Mouse (Mus musculus) right cerebral cortex, postnatal 4 days (tissue): Measurements from ENCODE around the gene Gm10277.

Experiments
- DNase-seq: peaks from one replicate; pipeline ENCODE4 v3.0.0-alpha.2; 2022

Gene Gm10277

DNA sequence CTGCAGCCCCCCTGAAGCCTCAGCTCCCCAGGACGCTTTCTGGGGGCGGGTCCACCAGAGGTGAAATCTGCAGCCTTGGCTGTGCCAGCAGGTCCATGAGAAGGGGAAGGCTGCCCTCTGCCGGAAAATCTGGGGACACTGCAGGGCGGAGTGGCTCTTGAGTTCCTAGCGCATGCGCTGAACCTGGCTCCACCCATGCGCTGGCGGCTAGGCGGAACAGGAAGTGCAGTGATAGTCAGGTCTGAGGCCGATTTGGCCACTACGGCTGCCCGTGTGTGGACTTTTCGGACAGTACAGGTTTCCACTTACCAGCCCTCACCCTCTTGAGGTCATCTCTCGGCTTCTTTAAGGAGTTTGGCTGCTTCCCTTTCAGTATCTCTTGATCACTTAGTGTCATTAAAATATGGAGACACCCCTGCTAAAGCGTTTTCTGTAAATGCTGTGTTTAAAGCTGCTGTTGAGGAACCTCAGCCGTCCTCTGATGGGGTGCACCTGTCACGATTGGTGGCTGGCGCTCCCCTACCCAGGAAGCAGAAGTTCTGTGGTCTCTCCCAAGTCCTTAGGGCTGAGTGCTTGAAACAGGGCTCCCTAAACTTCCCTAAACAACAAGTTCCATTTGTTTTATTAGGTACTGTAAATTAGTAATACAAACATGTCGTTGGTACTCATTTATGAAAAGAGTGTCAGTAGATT is 5.8 kb upstream of the Gm10277 start:
- peak; percentile 94 for DNase-seq

DNA sequence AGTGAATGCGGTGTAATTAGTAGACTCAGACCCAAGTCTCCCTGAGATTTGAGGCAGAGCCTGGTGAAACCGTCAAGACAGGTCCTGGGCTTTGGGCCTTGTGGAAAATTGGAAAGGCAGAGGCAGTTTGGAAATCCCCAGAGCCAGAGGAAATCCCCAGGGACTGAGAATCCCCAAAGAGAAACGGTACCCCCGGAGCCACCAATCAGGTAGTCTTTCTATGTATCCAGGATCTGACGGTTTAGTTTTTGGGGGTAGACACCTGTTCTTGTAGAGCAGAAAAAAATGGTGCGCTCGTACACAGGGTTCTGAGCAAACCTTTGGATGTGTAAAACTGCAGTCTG is 5.0 kb upstream of the Gm10277 start:
- no peak for DNase-seq

DNA sequence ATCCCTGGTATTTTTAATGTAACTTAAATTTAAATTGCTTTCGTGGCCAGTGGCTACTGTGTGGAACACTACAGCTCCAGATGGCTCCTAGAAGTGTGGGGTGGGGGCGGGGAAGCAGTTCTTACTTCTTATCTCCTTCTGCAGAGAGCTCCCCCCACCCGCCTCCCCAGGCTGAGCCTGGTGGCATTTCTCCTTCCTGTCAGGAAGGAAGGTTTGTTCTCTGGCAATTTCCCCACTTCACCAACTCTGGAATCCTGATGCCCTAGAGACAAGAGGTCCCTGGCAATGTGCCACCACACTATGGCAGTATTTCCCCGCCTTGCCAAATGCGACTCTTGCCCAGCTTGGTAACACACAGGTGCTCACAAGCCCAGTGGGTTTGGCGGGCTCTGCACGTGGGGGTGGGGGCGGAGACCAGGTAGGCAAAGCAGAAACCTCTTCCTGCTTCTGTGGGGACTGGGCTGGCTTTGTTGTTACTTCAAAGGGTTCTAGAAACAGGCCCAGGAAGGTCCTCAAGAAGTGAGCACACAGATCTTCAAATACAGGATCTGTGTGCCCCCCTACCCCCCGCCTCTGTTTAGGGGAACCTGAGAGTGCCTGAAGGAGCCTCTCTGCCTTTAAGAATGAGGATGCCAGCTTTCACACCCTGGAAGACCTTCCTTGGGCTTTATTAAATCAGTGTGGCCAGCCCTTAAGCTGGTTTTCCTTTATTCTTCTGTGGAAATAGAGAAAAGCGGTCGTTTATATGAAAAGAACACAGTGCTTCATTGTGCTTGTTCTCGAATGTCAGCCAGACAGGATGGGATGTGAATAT is 4.4 kb upstream of the Gm10277 start:
- DNase-seq = peak; percentile 52

- DNase-seq = no peak
These were observed 3.7 kb upstream of the Gm10277 start for GRCm38 (mm10) chr11:77791241-77791727.

DNA sequence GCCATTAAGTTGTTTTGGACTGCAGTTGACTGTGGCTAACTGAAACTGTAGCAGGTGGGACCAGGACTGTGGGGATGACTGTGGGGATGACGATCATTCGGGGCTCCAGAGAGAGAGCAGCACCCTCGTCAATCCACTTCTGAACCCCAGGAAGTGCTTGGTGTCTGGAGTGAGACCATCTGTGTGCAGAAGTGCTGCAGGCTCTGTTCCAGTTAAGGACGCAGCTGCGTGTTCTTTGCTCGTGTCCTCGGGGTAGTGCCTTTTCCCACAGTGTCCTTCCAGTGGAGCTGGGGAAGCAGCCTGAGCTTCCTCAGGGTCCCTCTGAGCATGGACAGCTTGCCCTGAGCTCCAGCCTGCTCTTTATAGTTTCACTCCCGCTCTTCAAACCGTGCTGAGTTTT is 2.7 kb upstream of the Gm10277 start:
- no peak for DNase-seq

GRCm38 (mm10) chr11:77789512-77789911 is 2.0 kb upstream of the Gm10277 start:
- DNase-seq = no peak

DNA sequence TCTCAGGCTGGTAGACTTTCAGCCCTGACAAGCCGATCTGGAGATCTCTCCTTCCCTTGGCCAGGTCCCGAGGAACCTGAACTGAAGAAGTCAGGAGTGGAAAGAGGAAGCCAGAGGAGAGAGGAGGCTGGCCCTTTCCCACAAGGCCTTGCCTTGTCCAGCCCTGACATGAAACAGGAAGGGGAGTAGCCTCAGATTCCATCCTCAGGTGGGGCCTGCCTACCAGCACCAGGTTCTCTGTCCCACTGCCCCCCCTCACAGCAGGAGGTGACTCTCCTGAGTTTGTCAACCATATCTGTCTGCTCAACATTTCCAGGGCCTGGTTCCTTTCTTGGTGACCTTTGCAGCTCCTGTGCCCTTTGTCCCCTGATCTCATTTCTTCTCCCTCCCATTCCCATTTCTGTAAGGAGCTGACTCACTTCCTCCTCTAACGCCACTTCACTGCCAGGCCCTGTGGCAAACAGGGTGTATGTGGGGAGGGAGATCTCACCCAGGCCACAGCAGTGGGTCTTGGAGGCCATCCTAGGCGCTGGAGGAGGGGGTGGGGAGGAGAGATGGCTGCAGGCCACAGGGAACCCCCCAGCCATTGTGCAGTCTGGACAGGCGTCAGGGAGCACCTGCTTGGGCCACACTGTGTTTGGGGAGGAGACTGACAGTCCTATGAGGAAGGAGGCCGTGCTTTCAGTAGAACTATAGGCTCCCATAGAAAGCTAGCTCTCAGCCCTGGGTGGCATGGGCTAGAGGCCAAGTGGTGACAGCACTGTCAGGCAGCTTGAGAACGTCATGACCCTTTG is 1.6 kb downstream of the Gm10277 start:
- no peak for DNase-seq

GRCm38 (mm10) chr11:77785396-77785767 is 2.2 kb downstream of the Gm10277 start:
- DNase-seq = no peak

GRCm38 (mm10) chr11:77784894-77785293 is 2.7 kb downstream of the Gm10277 start:
- no peak for DNase-seq

- no peak for DNase-seq
These were observed 3.5 kb downstream of the Gm10277 start for GRCm38 (mm10) chr11:77783747-77784646.

DNA sequence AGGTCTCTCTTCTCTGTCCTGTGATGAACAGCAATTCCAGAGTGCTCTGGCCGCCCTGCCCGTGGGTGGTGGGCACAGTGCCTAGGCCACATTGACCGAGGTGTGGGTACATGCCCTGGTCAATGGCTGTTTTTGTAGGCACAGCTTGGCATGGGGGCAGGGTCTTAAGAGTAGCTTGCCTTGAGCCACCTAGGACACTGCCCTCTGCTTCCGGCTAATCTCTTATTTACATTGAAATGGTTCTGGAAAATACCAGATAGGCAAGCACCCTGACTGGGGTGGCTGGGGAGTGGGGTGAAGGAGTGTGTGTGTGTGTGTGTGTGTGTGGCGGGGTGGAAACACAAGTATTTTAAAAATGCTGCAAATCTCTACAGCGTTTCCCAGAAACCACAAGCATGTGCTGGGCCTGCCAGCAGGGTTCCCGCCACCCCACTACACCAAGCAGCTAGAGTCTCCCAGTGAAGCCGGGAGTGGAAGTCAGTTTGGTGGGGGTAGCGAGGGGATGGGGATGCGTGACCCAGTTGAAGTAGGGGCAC is 4.3 kb downstream of the Gm10277 start:
- no peak for DNase-seq

DNA sequence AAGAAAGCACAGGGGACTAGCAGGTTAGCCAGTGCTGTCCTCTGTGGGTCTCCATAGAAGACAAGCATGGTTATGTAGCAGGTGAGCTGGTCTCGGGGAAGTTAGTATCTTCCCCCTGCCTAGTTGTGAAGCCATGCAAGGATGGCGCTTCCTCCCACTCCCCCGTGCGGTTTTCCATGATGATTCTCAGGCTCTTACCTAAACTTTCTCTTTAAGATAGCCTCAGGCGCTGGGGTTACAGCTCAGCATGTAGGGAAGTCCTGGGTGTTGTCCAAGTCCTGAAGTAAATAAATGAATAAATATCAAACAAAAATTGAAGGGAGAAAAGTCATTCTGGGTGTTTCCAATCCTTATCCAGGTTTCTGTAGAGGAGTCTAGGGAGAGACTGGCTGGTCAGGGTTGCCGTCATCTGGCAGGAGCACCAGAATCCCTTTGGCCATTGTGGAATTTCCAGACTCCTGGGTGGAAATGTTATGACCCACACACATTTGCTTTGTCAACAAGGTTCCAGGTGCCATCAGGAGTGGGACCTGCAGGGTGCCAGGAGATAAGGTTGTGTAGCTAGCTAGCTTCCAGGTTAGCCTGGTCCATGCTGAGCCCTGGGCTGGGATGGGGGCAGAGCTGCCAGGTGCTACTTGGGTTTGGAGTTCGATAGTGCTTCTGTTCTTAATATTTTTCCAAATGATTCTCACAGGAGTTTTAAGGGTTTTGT is 5.3 kb downstream of the Gm10277 start:
- no peak for DNase-seq

- DNase-seq = no peak
These were observed 6.5 kb downstream of the Gm10277 start for GRCm38 (mm10) chr11:77781088-77781487.

- DNase-seq = no peak
These were observed 8.3 kb downstream of the Gm10277 start for GRCm38 (mm10) chr11:77779240-77779639.

GRCm38 (mm10) chr11:77777937-77778336 is 9.6 kb downstream of the Gm10277 start:
- no peak for DNase-seq

- DNase-seq = no peak
These were observed 10.1 kb downstream of the Gm10277 start for GRCm38 (mm10) chr11:77777436-77777835.

DNA sequence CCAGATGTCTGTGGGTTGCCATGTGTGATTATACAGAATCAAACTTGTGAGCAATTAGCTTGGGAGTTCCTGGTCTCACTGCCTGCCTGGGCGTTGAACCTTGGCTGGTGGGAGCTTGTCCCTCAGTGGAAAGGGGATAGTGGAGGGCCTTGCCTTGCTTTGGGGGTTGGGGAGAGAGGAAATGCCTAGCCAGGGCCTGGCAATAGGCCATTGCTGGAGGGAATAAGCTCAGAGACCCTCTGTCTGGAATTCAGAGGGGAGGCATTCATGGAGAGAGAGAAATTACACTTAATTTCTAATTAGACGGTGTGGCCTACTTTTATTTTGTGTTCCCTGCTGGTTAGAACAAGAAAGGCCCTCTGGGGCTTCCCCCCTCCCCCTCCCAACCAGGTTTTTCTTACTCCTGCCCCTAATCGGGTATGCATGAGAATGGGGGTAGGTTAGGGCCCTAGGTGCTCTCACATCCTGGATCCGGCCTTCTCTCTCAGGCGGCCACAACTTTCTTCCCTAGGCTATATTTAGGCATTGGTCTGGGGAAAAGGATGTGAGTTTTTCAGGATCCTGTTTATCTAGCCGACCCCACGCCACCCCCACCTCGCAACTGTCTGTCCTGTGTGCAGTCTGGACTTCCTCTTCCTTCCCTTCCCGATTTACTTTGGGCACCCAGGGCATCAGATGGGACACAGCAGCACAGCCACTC is 11.7 kb downstream of the Gm10277 start:
- no peak for DNase-seq

DNA sequence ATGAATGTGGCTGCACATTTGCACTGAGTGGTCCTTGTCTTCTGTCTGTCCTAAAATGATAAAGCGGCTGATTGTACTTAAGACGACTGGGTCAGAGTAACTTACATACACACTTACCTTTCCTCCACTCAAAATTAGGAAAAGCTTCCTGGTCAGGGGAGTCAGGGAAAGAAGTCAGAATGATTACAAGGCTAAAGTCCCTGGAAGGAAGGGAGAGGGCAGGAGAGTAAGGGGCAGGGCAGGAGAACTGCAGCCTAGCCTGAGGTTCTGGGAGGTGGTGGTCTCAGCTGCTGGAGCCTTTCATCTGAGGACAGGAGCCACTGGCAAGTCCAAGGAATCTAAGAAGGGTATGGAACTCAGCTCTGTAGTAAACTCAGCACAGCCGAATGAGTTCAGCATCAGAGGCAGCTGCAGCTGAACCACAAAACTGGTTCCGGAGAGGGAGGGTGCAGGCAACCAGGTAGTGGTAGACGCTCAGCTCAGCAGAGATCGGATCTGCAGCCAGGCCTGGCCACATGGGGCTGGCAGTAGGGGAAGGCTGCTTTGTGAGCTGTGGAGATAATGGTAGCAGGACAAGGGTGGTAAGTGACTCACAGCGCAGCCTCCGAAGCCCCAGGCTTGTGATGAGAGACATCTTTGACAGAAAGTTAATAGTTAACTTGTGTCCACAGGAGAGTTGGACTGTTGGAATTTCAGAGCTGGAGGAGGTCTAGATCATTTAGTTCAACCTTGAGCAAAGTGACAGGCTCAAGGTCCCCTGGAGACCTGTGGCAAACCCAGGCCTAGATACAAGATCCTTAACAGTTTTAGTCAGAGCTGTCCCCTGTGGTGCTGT is 15.5 kb downstream of the Gm10277 start:
- DNase-seq = no peak

DNA sequence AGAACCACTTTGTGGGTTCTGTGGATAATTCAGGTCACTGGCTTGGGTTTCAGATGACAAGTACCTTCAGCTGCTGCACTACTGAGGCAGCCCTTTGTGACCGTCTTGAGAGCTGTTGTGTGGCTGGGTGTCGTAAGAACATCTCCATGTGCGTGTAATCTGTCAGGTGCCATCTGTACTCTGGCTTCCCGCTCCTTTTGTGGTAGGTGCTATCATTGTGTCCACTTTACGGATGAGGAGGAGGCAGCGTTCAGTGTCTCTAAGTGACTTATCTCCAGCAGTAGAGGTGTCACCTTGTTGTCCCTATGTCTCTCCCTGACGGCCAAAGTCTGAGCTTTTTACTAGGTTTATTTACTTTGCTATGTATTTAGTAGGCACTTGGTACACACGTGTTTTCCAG is 17.2 kb downstream of the Gm10277 start:
- DNase-seq = no peak

GRCm38 (mm10) chr11:77769496-77769895 is 18.1 kb downstream of the Gm10277 start:
- no peak for DNase-seq
